Mouse (Mus musculus): ENCODE measurements around the gene Dusp3. TPM values are rescaled to one million over a fixed set of nuclear protein-coding genes. Genes with fewer than 3 reads are reported as not detected.

Gene Dusp3
- polyA plus RNA-seq, 1 experiment from 2014 or later, result 39.6 TPM

DNA sequence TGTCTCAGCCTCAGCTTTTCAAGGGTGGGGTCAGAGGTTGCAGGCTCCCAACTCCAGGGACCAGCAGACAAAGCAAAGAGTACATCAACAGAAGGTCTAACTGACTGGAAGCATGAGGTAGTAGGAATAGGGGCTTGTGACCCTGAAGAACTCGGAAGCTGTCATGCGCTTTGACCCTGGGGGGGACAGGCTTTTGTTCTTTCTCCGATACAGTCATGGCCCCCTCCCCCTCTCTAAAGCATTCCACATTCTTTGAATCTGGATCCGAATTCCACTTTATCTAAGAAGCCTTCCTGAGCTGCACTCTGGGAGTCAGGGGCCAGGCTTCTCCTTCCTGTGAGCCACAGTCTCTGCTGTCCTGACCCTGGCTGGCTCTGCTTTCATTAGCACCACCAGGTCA, 54.8 kb downstream of the Dusp3 start:
- no peak for ATAC-seq (ENCODE audit: low FRiP score, low TSS enrichment)
- H3K4me1 ChIP-seq (ENCODE audit: insufficient read depth, low read length), result peaks cover 22% of the 10 kb centered on the region
- H3K4me3 ChIP-seq (ENCODE audit: low read length), result no peak overlapping the region
- WGBS, result 62% methylated on average over 4 of the region's 4 CpGs
- no peak overlapping the region for H3K9ac ChIP-seq (replicated peaks; ENCODE audit: low read length)
- H3K27me3 ChIP-seq (ENCODE audit: insufficient read depth, low read length), result 0 out of 2 replicates have a peak, but pooled peaks cover 2% of the 10 kb centered on the region
- no peaks in the 10 kb centered on the region for H3K9me3 ChIP-seq (ENCODE audit: low read length)
- no peak overlapping the region for H3K27ac ChIP-seq (ENCODE audit: low read length)
- H3K4me2 ChIP-seq (replicated peaks; ENCODE audit: low read depth, low read length), result no peak overlapping the region
- H3K36me3 ChIP-seq (ENCODE audit: insufficient read depth, low read length), result no peaks in the 10 kb centered on the region

DNA sequence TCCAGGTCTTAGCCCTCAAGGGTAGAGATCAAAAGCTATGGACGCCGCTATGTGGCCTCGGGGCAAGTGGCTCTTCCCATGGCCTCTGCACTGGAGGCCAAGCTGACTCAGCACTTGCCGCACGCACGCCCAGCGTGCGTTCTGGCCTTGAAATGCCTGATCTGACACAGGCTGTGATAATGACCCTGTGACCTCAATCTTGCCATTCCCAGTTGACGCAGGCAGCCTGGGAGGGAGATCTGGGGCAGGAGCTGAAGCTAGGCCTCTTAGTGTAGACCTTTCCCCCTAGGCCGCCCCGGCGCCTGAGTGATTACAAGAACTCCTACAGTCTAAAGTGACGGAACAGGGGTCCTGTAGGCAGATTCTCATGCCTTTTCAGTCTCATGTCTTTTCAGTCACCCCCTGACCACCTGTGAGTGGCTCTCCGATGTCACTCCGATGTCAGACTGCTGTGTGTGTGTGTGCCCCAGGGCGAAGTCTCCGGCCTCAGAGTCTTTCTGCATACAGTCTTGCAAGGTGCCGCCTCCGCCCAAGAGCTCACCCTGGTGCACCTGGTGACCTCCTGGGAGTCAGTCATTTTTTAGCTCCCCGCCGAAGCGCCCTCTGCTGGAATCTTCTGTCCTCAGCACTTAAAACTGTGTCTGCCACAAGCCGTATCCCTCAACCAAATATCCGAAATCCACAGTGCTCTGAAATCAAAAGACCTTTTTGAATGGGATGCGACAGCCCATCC, 58.6 kb downstream of the Dusp3 start:
- Histone ChIP-seq H3K9me3 (ENCODE audit: low read length) (no peaks in the 10 kb centered on the region), H3K4me3 (ENCODE audit: low read length) (no peak overlapping the region), H3K27ac (ENCODE audit: low read length) (no peak overlapping the region), H3K4me1 (ENCODE audit: insufficient read depth, low read length) (peaks cover 20% of the 10 kb centered on the region; the same call in 1 of the 2 replicates), H3K27me3 (ENCODE audit: insufficient read depth, low read length) (no peaks in the 10 kb centered on the region), H3K4me2 (replicated peaks; ENCODE audit: low read depth, low read length) (no peak overlapping the region), H3K9ac (replicated peaks; ENCODE audit: low read length) (no peak overlapping the region), H3K36me3 (ENCODE audit: insufficient read depth, low read length) (no peaks in the 10 kb centered on the region)
- peak; percentile 14; the same call in 1 of the 2 replicates for ATAC-seq (ENCODE audit: low FRiP score, low TSS enrichment)
- 27% methylated on average over 25 of the region's 25 CpGs for WGBS

DNA sequence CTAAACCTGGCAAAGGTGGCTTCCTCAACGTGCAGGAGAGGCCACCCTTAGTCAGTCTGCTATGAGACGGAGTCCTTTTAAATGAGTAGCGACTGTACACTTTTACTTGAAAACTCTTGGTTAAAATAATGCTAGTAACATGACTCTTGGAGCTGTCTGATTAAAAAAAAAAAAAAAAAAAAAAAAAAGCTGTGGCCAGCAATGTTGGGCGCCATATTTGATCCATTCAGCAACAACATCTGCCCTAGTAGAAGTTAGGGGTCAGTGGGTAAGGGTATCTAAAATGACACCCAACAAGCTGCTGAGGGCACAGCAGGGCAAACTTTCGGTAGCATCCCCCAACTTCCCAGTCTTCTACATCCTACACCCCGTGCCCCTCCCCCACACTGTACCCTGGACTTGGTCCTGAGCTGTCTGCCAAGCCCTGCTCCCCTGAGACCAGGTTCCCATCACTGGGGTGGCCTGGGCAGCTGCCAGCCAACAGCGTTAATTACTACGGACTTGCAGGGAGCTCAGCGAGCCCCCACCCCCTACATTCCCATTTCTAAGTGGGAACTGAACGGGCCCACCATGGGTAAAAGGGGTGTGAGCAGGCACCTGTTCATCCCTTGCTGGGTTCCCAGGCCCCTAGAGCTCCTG, 59.7 kb downstream of the Dusp3 start:
- Histone ChIP-seq H3K36me3 (ENCODE audit: insufficient read depth, low read length) (no peaks in the 10 kb centered on the region), H3K4me1 (ENCODE audit: insufficient read depth, low read length) (peaks cover 20% of the 10 kb centered on the region; the same call in 1 of the 2 replicates), H3K4me3 (ENCODE audit: low read length) (no peak overlapping the region), H3K4me2 (replicated peaks; ENCODE audit: low read depth, low read length) (no peak overlapping the region), H3K9me3 (ENCODE audit: low read length) (no peaks in the 10 kb centered on the region), H3K9ac (replicated peaks; ENCODE audit: low read length) (no peak overlapping the region), H3K27ac (ENCODE audit: low read length) (no peak overlapping the region), H3K27me3 (ENCODE audit: insufficient read depth, low read length) (no peaks in the 10 kb centered on the region)
- no peak for ATAC-seq (ENCODE audit: low FRiP score, low TSS enrichment)
- WGBS, result 80% methylated on average over 10 of the region's 10 CpGs

DNA sequence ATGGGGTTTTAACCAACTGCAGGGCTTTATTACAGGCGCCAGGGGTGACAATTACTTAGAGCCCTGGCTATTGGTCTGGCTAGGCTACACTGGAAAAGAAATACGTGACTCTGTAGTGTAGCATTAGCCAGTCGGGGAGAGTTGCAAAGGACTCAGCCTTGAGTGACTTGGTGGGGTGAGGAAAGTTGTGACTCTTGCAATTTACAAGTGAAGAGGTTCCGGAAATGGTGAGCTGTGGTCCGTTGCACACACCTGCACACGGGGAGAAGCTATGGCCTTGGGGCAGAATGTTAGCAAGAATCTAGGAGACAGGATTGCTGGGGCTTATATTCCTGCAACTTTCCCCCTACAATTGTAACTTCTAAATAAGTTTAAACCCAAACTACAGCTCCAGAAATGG, 61.2 kb downstream of the Dusp3 start:
- Histone ChIP-seq H3K4me2 (replicated peaks; ENCODE audit: low read depth, low read length) (no peak overlapping the region), H3K9ac (replicated peaks; ENCODE audit: low read length) (no peak overlapping the region), H3K9me3 (ENCODE audit: low read length) (no peaks in the 10 kb centered on the region), H3K27me3 (ENCODE audit: insufficient read depth, low read length) (no peaks in the 10 kb centered on the region), H3K4me1 (ENCODE audit: insufficient read depth, low read length) (peaks cover 20% of the 10 kb centered on the region; the same call in 1 of the 2 replicates), H3K36me3 (ENCODE audit: insufficient read depth, low read length) (no peaks in the 10 kb centered on the region), H3K4me3 (ENCODE audit: low read length) (no peak overlapping the region), H3K27ac (ENCODE audit: low read length) (peak overlapping the region; percentile 65)
- WGBS, result 46% methylated on average over 6 of the region's 6 CpGs
- 0 out of 2 replicates have a peak, but pooled peaks have one; percentile 40 for ATAC-seq (ENCODE audit: low FRiP score, low TSS enrichment)

DNA sequence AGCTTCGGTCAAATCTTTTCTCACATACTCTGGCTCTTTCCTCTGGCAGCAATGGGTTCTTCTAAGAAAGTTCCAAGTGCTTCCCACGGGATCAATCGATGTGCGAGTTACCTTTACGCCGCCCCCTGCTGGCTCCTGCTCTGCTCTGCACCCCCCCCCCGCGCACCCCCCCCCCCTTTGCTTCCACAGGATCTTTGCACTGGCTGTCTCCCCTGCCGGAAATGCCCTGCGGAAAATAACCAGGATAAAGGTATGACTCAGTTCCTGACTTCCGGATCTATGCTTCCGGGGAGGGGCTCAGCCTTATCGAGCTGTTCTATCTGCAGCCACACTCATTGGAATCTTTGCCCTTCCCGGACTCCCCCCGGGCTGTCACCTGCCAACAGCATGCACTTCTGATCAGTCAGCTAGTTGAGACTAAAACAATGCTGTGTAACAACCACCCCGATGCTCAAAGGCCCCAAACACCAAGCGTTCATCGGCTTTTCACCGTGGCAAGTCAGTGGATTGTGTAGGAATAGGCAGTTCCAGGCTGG, 62.3 kb downstream of the Dusp3 start:
- 73% methylated on average over 17 of the region's 19 CpGs for WGBS

DNA sequence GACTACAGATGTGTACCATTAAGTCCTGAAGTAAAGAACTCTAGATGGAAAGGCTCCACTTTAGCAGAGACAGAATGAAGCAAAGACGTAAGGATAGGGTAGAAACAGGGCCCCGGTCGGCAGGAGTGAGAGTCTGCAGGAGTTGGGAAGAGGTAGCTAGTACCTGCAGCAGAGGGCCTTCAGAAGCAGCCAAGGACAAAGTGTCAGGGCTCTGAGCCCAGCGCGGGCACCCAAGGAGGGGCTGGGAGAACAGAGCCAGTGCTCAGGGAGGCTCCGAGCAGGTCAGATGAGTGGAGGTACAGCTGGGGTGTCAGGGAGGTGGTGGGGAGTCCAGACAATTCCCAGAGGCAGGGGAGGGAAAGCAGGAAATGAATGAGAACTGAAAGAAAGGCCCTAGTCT, 62.8 kb downstream of the Dusp3 start:
- Histone ChIP-seq H3K4me2 (replicated peaks; ENCODE audit: low read depth, low read length) (no peak overlapping the region), H3K27me3 (ENCODE audit: insufficient read depth, low read length) (no peaks in the 10 kb centered on the region), H3K4me3 (ENCODE audit: low read length) (no peak overlapping the region), H3K27ac (ENCODE audit: low read length) (no peak overlapping the region), H3K4me1 (ENCODE audit: insufficient read depth, low read length) (peaks cover 24% of the 10 kb centered on the region; the same call in 1 of the 2 replicates), H3K9ac (replicated peaks; ENCODE audit: low read length) (no peak overlapping the region), H3K36me3 (ENCODE audit: insufficient read depth, low read length) (no peaks in the 10 kb centered on the region), H3K9me3 (ENCODE audit: low read length) (no peaks in the 10 kb centered on the region)
- WGBS, result 88% methylated on average over 6 of the region's 6 CpGs
- no peak for ATAC-seq (ENCODE audit: low FRiP score, low TSS enrichment)

More for the DNA sequence above, 62.3 kb downstream of the Dusp3 start:
- Histone ChIP-seq H3K4me3 (ENCODE audit: low read length) (no peak overlapping the region), H3K9me3 (ENCODE audit: low read length) (no peaks in the 10 kb centered on the region), H3K9ac (replicated peaks; ENCODE audit: low read length) (no peak overlapping the region), H3K27ac (ENCODE audit: low read length) (no peak overlapping the region; the same call in 1 of the 2 replicates), H3K4me2 (replicated peaks; ENCODE audit: low read depth, low read length) (no peak overlapping the region), H3K4me1 (ENCODE audit: insufficient read depth, low read length) (peaks cover 24% of the 10 kb centered on the region; the same call in 1 of the 2 replicates), H3K27me3 (ENCODE audit: insufficient read depth, low read length) (no peaks in the 10 kb centered on the region), H3K36me3 (ENCODE audit: insufficient read depth, low read length) (no peaks in the 10 kb centered on the region)
- no peak for ATAC-seq (ENCODE audit: low FRiP score, low TSS enrichment)

DNA sequence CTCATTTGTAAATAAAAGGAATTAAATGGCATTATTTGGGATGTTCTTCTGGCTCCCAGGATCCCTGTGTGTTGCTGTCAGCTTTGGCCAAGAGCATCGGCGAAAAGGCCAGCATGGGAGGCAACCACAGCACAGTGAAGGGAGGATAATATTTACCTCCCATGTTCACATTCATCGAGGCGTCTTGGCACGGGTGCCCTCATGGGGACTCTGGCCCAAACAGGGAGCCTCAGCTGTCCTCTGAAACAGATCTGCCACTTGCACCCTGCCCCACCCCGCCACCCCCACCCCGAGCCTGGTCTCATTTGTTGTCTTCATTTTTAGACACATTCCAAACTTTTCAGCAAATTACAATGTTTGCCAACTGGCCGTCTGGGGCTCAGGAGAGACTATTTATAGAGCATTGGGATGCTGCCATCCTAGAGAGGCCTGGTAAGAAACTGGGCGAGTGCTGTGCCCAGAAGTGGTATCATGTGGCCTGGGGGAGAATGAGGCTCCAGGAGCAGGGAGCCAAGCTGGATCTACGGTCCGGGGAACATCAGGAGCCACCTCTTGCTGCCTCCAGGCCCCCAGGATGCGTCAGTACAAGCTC, 65.4 kb downstream of the Dusp3 start:
- Histone ChIP-seq H3K4me1 (ENCODE audit: insufficient read depth, low read length) (peaks cover 13% of the 10 kb centered on the region; the same call in 1 of the 2 replicates), H3K4me2 (replicated peaks; ENCODE audit: low read depth, low read length) (no peak overlapping the region), H3K9me3 (ENCODE audit: low read length) (no peaks in the 10 kb centered on the region), H3K9ac (replicated peaks; ENCODE audit: low read length) (no peak overlapping the region), H3K27me3 (ENCODE audit: insufficient read depth, low read length) (peaks cover 10% of the 10 kb centered on the region; the same call in 1 of the 2 replicates), H3K36me3 (ENCODE audit: insufficient read depth, low read length) (no peaks in the 10 kb centered on the region), H3K27ac (ENCODE audit: low read length) (no peak overlapping the region), H3K4me3 (ENCODE audit: low read length) (no peak overlapping the region)
- ATAC-seq (ENCODE audit: low FRiP score, low TSS enrichment), result no peak
- WGBS, result 78% methylated on average over 12 of the region's 12 CpGs

Other genes with a start within 250 kb of the Dusp3 start
- 51.0 and 63.2 TPM in 2 replicates for gene Etv4, start 201.6 kb downstream of the Dusp3 start, polyA plus RNA-seq (2015; fragmentation: Nextera tagmentation; extraction: Ambion mirVana)
- 15.2 and 15.5 TPM in 2 replicates for gene Meox1, start 92.6 kb downstream of the Dusp3 start, polyA plus RNA-seq (2015; fragmentation: Nextera tagmentation; extraction: Ambion mirVana)
- 0.76 and 0.80 TPM in 2 replicates for gene Sost, start 20.0 kb downstream of the Dusp3 start, polyA plus RNA-seq (2015; fragmentation: Nextera tagmentation; extraction: Ambion mirVana)
- gene Cfap97d1, start 2.7 kb downstream of the Dusp3 start, polyA plus RNA-seq (2015; fragmentation: Nextera tagmentation; extraction: Ambion mirVana), result not detected in 2 replicates
- 7.2 and 9.0 TPM in 2 replicates for gene Mpp3, start 41.4 kb upstream of the Dusp3 start, polyA plus RNA-seq (2015; fragmentation: Nextera tagmentation; extraction: Ambion mirVana)
- gene Cd300lg, start 54.5 kb upstream of the Dusp3 start, polyA plus RNA-seq (2015; fragmentation: Nextera tagmentation; extraction: Ambion mirVana), result 1.3 and 1.8 TPM in 2 replicates
- 14.4 and 16.4 TPM in 2 replicates for gene Mpp2, start 101.5 kb upstream of the Dusp3 start, polyA plus RNA-seq (2015; fragmentation: Nextera tagmentation; extraction: Ambion mirVana)
- gene Ppy, start 114.3 kb upstream of the Dusp3 start, polyA plus RNA-seq (2015; fragmentation: Nextera tagmentation; extraction: Ambion mirVana), result not detected in 2 replicates
- not detected in 2 replicates for gene Pyy, start 120.8 kb upstream of the Dusp3 start, polyA plus RNA-seq (2015; fragmentation: Nextera tagmentation; extraction: Ambion mirVana)
- gene Nags, start 158.5 kb upstream of the Dusp3 start, polyA plus RNA-seq (2015; fragmentation: Nextera tagmentation; extraction: Ambion mirVana), result 0.10 and 0.17 TPM in 2 replicates
- 42.7 and 43.1 TPM in 2 replicates for gene Tmem101, start 169.4 kb upstream of the Dusp3 start, polyA plus RNA-seq (2015; fragmentation: Nextera tagmentation; extraction: Ambion mirVana)
- 90.2 and 108 TPM in 2 replicates for gene Lsm12, start 198.3 kb upstream of the Dusp3 start, polyA plus RNA-seq (2015; fragmentation: Nextera tagmentation; extraction: Ambion mirVana)
- 46.0 and 49.9 TPM in 2 replicates for gene G6pc3, start 202.6 kb upstream of the Dusp3 start, polyA plus RNA-seq (2015; fragmentation: Nextera tagmentation; extraction: Ambion mirVana)
- gene Hdac5, start 243.2 kb upstream of the Dusp3 start, polyA plus RNA-seq (2015; fragmentation: Nextera tagmentation; extraction: Ambion mirVana), result 51.5 and 59.8 TPM in 2 replicates